Mouse (Mus musculus) olfactory bulb, adult 2 months (tissue): ENCODE measurements around the gene Kalrn. TPM values are rescaled to one million over a fixed set of nuclear protein-coding genes. Genes with fewer than 3 reads are reported as not detected.
"Not testable (repeated sequence)": the region's sequence is repeated elsewhere in the genome, so short reads cannot be mapped to it uniquely, and the experiment has no call there.

Experiments used
- H3K27ac ChIP-seq: fragments of 200-500 bp; 2 replicates; pipeline ENCODE4 v1.5.1; 2012; ENCODE audit warnings: low read depth, low read length; ENCODE audit not compliant: insufficient read depth
- H3K4me1 ChIP-seq: fragments of 200-500 bp; 2 replicates; pipeline ENCODE4 v1.6.1; 2012; ENCODE audit warnings: low read length; ENCODE audit not compliant: control insufficient read depth, insufficient read depth
- H3K4me3 ChIP-seq: fragments of 200-500 bp; 2 replicates; pipeline ENCODE4 v1.5.1; 2012; ENCODE audit warnings: mild to moderate bottlenecking, low read depth, low read length, moderate library complexity; ENCODE audit not compliant: insufficient read depth
- CTCF ChIP-seq: fragments of 200-500 bp; IDR thresholded peaks from 2 replicates; pipeline ENCODE4 v1.5.1; 2012; ENCODE audit warnings: low read depth, mild to moderate bottlenecking, low read length, moderate library complexity; ENCODE audit not compliant: insufficient read depth
- POLR2A ChIP-seq: fragments of 200-500 bp; IDR thresholded peaks from 2 replicates; pipeline ENCODE4 v1.6.1; 2012; ENCODE audit warnings: mild to moderate bottlenecking, low read depth, low read length, moderate library complexity; ENCODE audit not compliant: insufficient read depth
- WGBS: fragments of 180-500 bp; shearing (Covaris S2); methylation state at CpG from one replicate; pipeline ENCODE4 v1.1.7; 2018; 5-methylcytosine and 5-hydroxymethylcytosine counted together
- polyA plus RNA-seq: library from polyadenylated mRNA; stranded (reverse); fragments of >200 nt; gene quantifications from 2 replicates; pipeline ENCODE4 v1.2.4, GENCODE M21; 2012; ENCODE audit warnings: low replicate concordance; ENCODE audit not compliant: missing spikeins, insufficient read depth, insufficient read length

Kalrn gene
- polyA plus RNA-seq, 1 experiment: 153 TPM

GRCm38 (mm10) chr16:34314071-34314470 lies 259.3 kb downstream of the Kalrn start:
- Histone ChIP-seq H3K4me3 (no peak overlapping the region), H3K4me1 (peaks cover 7% of the 10 kb centered on the region), H3K27ac (no peak overlapping the region)
- TF ChIP-seq POLR2A (no peak), CTCF (no peak)
- 95% methylated on average over 10 of the region's 10 CpGs for WGBS

GRCm38 (mm10) chr16:34311577-34311976 lies 261.8 kb downstream of the Kalrn start:
- 78% methylated on average over 1 of the region's 1 CpGs for WGBS
- TF ChIP-seq CTCF: no peak
- no peak for TF ChIP-seq POLR2A
- Histone ChIP-seq H3K4me3 (no peak overlapping the region), H3K27ac (no peak overlapping the region), H3K4me1 (peaks cover 10% of the 10 kb centered on the region)

GRCm38 (mm10) chr16:34310363-34310762 lies 263.0 kb downstream of the Kalrn start:
- Histone ChIP-seq H3K4me1 (peaks cover 7% of the 10 kb centered on the region), H3K4me3 (no peak overlapping the region), H3K27ac (no peak overlapping the region)
- WGBS: 95% methylated on average over 8 of the region's 8 CpGs
- TF ChIP-seq POLR2A: no peak

GRCm38 (mm10) chr16:34308324-34308723 lies 265.0 kb downstream of the Kalrn start:
- H3K4me3 ChIP-seq: no peak overlapping the region
- no peak for TF ChIP-seq CTCF
- TF ChIP-seq POLR2A: no peak
- no peak overlapping the region for H3K27ac ChIP-seq
- WGBS: 79% methylated on average over 1 of the region's 1 CpGs
- peaks cover 6% of the 10 kb centered on the region; the same call in 1 of the 2 replicates for H3K4me1 ChIP-seq

- H3K27ac ChIP-seq: no peak overlapping the region
- peaks cover 8% of the 10 kb centered on the region; the same call in 1 of the 2 replicates for H3K4me1 ChIP-seq
- 96% methylated on average over 9 of the region's 9 CpGs for WGBS
- TF ChIP-seq POLR2A (no peak), CTCF (no peak)
- H3K4me3 ChIP-seq: no peak overlapping the region
Observed at GRCm38 (mm10) chr16:34307458-34307857, 265.9 kb downstream of the Kalrn start.

- Histone ChIP-seq H3K27ac (no peak overlapping the region), H3K4me1 (peaks cover 11% of the 10 kb centered on the region; the same call in 1 of the 2 replicates), H3K4me3 (no peak overlapping the region)
- TF ChIP-seq POLR2A (no peak), CTCF (no peak)
- WGBS: 82% methylated on average over 4 of the region's 4 CpGs
Observed at GRCm38 (mm10) chr16:34305586-34305985, 267.7 kb downstream of the Kalrn start.

- H3K4me3 ChIP-seq: not testable (repeated sequence)
- 77% methylated on average over 4 of the region's 4 CpGs for WGBS
- H3K27ac ChIP-seq: peak overlapping the region; percentile 35; the same call in 1 of the 2 replicates
- H3K4me1 ChIP-seq: peaks cover 18% of the 10 kb centered on the region
Observed at GRCm38 (mm10) chr16:34303818-34304217, 269.5 kb downstream of the Kalrn start.

- H3K4me1 ChIP-seq: peaks cover 18% of the 10 kb centered on the region
- no peak overlapping the region for H3K4me3 ChIP-seq
- no peak overlapping the region for H3K27ac ChIP-seq
- WGBS: 66% methylated on average over 1 of the region's 1 CpGs
- TF ChIP-seq CTCF (no peak), POLR2A (no peak)
Observed at GRCm38 (mm10) chr16:34302503-34302902, 270.8 kb downstream of the Kalrn start.

GRCm38 (mm10) chr16:34302063-34302462 lies 271.3 kb downstream of the Kalrn start:
- Histone ChIP-seq H3K4me3 (no peak overlapping the region), H3K27ac (no peak overlapping the region), H3K4me1 (peaks cover 17% of the 10 kb centered on the region)
- WGBS: 95% methylated on average over 1 of the region's 1 CpGs
- 0 out of 2 replicates have a peak, but pooled peaks have one; percentile 12 for TF ChIP-seq CTCF
- TF ChIP-seq POLR2A: no peak

- H3K4me3 ChIP-seq: no peak overlapping the region
- no peak for TF ChIP-seq POLR2A
- TF ChIP-seq CTCF: no peak
- H3K27ac ChIP-seq: peak overlapping the region; percentile 89
- H3K4me1 ChIP-seq: peaks cover 17% of the 10 kb centered on the region
- WGBS: 61% methylated on average over 2 of the region's 2 CpGs
Observed at GRCm38 (mm10) chr16:34299226-34299625, 274.1 kb downstream of the Kalrn start.
